Mouse (Mus musculus) forebrain, embryonic 11.5 days (tissue): ENCODE results near the gene Dupd1. TPM values are rescaled to one million over a fixed set of nuclear protein-coding genes. Genes with fewer than 3 reads are reported as not detected.

Source experiments
- ATAC-seq: fragments of 200-750 bp; cut with Nextera tagmentation; replicated peaks from 2 replicates; pipeline ENCODE4 v1.8.0; 2017; ENCODE audit warnings: moderate TSS enrichment; ENCODE audit not compliant: low FRiP score
- DNase-seq: peaks from one replicate; pipeline ENCODE4 v3.0.0-alpha.2; 2017; ENCODE audit warnings: low spot score
- H3K27ac ChIP-seq: fragments of 300-500 bp; sonication (generic); 2 replicates; pipeline ENCODE4 v1.5.1; 2014; ENCODE audit warnings: low read depth, low read length
- H3K27me3 ChIP-seq: fragments of 300-500 bp; sonication (generic); 2 replicates; pipeline ENCODE4 v1.6.1; 2014; ENCODE audit warnings: mild to moderate bottlenecking, low read length, mixed read lengths; ENCODE audit not compliant: control insufficient read depth, insufficient read depth
- H3K36me3 ChIP-seq: fragments of 300-500 bp; sonication (generic); 2 replicates; pipeline ENCODE4 v1.6.1; 2014; ENCODE audit warnings: mild to moderate bottlenecking, low read length, moderate library complexity, mixed read lengths; ENCODE audit not compliant: control insufficient read depth, insufficient read depth
- H3K4me1 ChIP-seq: fragments of 300-500 bp; sonication (generic); replicated peaks from 2 replicates; pipeline ENCODE4 v1.6.1; 2014; ENCODE audit warnings: low read length, mixed read lengths; ENCODE audit not compliant: control insufficient read depth, insufficient read depth
- H3K4me2 ChIP-seq: fragments of 300-500 bp; sonication (generic); 2 replicates; pipeline ENCODE4 v1.6.1; 2014; ENCODE audit warnings: low read depth, mild to moderate bottlenecking, low read length, moderate library complexity, mixed read lengths; ENCODE audit not compliant: severe bottlenecking
- H3K4me3 ChIP-seq: fragments of 300-500 bp; sonication (generic); 2 replicates; pipeline ENCODE4 v1.5.1; 2014; ENCODE audit warnings: low read depth, low read length
- H3K9ac ChIP-seq: fragments of 300-500 bp; sonication (generic); 2 replicates; pipeline ENCODE4 v1.6.1; 2014; ENCODE audit warnings: low read length
- H3K9me3 ChIP-seq: fragments of 300-500 bp; sonication (generic); 2 replicates; pipeline ENCODE4 v1.6.1; 2016; ENCODE audit warnings: low read length, mixed read lengths; ENCODE audit not compliant: control insufficient read depth
- WGBS: fragments of 180-500 bp; shearing (Covaris S2); extraction: QIAGEN DNeasy Blood & Tissue Kit; methylation state at CpG from one replicate; pipeline ENCODE4 v1.1.7; 2014; 5-methylcytosine and 5-hydroxymethylcytosine counted together
- polyA plus RNA-seq: library from polyadenylated mRNA; unstranded; fragments of >200 nt; fragmentation: Nextera tagmentation; extraction: Ambion mirVana; gene quantifications from 2 replicates; pipeline ENCODE4 v1.2.1, GENCODE M21; 2014

The Dupd1 gene
- polyA plus RNA-seq, 1 experiment from 2014 or later = not detected

DNA sequence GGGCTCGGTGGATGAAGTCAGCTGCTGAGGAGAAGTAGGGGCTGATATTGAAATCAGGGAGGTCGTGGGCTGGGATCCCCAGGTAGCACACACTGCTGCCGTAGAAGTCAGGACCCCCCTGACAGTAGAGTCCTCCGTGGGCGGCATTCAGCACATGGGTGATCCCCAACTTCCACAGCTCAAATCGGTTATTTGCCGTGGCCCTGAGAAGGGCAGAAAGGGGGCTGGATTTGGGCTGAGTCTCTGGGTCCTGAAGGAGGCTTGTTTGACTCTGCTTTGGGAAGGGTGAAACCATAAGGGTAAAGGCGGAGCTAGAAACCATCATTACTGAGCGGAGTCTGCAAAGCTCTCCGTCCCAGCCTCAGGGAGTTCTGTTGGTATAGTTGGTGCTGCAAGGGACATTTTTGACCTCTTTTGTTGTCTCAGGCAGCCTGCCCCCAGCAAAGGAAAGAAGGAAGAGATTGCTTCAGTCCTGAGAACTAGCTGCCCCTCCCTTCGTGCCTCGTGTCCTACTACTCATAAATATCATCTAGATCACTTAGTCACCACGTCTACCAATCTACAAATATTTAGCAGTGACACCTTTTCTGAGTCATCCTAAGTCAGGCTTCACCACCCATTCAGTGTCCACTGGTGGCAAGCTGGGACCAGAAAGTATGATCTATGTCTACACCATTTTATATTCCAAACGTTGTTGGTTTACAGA is 33.2 kb upstream of the Dupd1 start:
- Histone ChIP-seq H3K9ac (no peak overlapping the region), H3K4me3 (no peak overlapping the region), H3K36me3 (no peaks in the 10 kb centered on the region), H3K4me1 (no peaks in the 10 kb centered on the region), H3K27me3 (no peaks in the 10 kb centered on the region), H3K4me2 (no peak overlapping the region), H3K27ac (no peak overlapping the region), H3K9me3 (no peaks in the 10 kb centered on the region)
- ATAC-seq (no peak), DNase-seq (no peak)
- WGBS = 76% methylated on average over 14 of the region's 14 CpGs

DNA sequence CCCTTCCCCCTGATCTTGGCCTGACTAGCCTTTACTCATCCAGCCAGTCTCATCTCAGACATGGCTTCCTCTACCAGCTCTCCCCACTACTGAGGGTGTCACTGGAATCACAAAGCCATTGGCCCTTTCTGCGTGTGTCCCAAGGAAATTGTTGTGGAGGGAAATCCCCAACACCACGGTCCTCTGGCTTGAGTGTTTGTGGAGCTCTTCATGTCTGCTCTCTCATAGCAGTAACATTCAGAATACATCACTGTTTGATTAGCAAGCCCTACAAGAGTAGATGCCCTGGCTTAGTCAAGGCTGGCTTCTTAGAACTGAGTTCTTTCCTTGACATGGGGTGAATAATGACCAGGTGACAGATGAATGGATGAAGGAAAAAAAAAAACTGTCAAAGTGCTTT is 32.5 kb upstream of the Dupd1 start:
- ATAC-seq = no peak
- no peak for DNase-seq
- Histone ChIP-seq H3K9me3 (no peaks in the 10 kb centered on the region), H3K9ac (no peak overlapping the region), H3K4me3 (no peak overlapping the region), H3K27ac (no peak overlapping the region), H3K4me1 (no peaks in the 10 kb centered on the region), H3K4me2 (no peak overlapping the region), H3K27me3 (no peaks in the 10 kb centered on the region), H3K36me3 (no peaks in the 10 kb centered on the region)
- 84% methylated on average over 2 of the region's 2 CpGs for WGBS

DNA sequence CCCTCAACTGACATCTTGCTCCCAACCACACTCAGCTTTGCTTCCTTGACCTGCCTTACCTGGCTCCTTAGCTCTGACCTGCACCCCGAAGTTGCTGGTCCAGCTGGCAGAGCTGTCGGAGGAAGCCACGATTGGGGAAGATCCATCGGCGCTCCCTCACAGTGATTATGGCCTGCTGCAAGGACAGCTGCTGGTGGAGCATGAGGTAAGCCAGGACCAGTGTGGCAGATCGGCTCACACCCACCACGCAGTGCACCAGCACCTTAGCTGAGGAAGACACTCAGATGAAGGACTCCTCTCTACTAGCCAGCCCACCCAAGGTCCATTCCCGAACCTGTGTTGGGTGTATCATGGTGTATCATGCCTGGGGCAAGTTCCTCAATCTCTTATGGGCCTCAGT is 31.9 kb upstream of the Dupd1 start:
- Histone ChIP-seq H3K9ac (no peak overlapping the region), H3K36me3 (no peaks in the 10 kb centered on the region), H3K4me2 (no peak overlapping the region), H3K4me1 (no peaks in the 10 kb centered on the region), H3K27me3 (no peaks in the 10 kb centered on the region), H3K4me3 (no peak overlapping the region), H3K27ac (no peak overlapping the region), H3K9me3 (no peaks in the 10 kb centered on the region)
- no peak for ATAC-seq
- DNase-seq = no peak
- 91% methylated on average over 8 of the region's 8 CpGs for WGBS

DNA sequence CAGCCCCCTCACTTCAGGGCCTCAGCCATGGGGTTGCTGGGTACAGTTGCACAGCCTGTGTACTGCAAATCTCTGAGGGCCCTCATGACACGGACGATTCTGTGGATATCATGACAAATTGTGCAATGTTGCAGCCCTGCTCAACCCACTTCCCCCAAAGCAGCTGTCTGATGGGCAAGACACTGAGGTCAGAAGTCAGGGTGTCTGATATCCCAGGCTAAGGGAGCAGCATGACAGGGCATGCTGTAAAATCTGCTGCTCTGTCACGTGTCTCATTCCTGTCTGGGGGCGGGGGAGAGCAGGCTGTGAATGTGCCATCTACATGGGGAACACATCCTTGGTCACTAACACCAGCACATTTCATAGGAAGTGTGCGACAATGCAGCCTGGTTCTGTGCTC is 30.8 kb upstream of the Dupd1 start:
- no peaks in the 10 kb centered on the region for H3K9me3 ChIP-seq
- no peak overlapping the region for H3K4me2 ChIP-seq
- DNase-seq = no peak
- H3K27ac ChIP-seq = no peak overlapping the region
- no peaks in the 10 kb centered on the region for H3K4me1 ChIP-seq
- H3K36me3 ChIP-seq = no peaks in the 10 kb centered on the region
- WGBS = 86% methylated on average over 5 of the region's 5 CpGs
- ATAC-seq = no peak
- no peak overlapping the region for H3K9ac ChIP-seq
- no peak overlapping the region for H3K4me3 ChIP-seq
- H3K27me3 ChIP-seq = no peaks in the 10 kb centered on the region

DNA sequence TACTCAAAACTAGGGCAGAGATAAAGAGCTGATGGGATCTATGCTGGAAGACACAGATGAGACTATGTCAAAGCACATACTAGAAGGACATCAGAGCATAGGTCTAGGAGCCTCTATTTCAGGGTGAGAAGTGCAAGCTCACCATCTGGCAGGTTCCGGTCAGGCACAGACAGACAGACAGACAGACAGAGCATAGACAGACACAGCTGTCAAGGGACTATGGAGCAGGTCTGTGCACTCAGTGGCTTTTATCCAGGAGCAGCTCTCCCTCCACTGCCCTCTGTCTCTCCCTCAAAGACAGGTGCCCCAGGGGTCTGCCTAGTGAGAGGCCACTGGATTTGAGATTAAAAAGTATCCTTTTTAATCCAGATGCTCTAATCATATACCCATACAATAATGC is 29.8 kb upstream of the Dupd1 start:
- DNase-seq (no peak), ATAC-seq (no peak)
- Histone ChIP-seq H3K9ac (no peak overlapping the region), H3K4me2 (no peak overlapping the region), H3K4me3 (no peak overlapping the region), H3K27ac (no peak overlapping the region), H3K9me3 (no peaks in the 10 kb centered on the region), H3K36me3 (no peaks in the 10 kb centered on the region), H3K4me1 (no peaks in the 10 kb centered on the region), H3K27me3 (no peaks in the 10 kb centered on the region)
- WGBS = 93% methylated on average over 1 of the region's 1 CpGs

DNA sequence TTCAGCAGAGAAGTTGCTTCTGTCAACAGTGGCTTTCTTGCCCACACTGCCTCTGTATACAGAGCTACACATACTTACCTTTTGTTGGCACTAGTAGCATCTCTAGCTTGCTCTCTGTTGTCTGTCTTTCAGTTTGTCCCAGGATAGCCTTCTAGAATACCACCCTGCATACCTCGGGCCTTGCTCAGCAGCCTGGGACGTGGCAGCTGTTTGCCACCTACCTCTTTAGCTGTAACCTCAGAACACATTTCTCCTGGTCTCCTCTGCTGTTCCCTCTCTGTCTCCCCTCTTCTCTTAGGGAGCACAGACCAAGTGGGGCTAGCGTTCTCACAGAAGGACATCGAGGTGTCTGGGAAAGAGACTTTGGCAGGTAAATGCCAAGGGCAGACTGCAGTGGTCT is 28.1 kb upstream of the Dupd1 start:
- H3K36me3 ChIP-seq = no peaks in the 10 kb centered on the region
- no peaks in the 10 kb centered on the region for H3K27me3 ChIP-seq
- no peak overlapping the region for H3K9ac ChIP-seq
- H3K4me3 ChIP-seq = no peak overlapping the region
- no peak overlapping the region for H3K27ac ChIP-seq
- H3K9me3 ChIP-seq = no peaks in the 10 kb centered on the region
- H3K4me1 ChIP-seq = no peaks in the 10 kb centered on the region
- ATAC-seq (no peak), DNase-seq (no peak)
- WGBS = 93% methylated on average over 4 of the region's 4 CpGs
- H3K4me2 ChIP-seq = no peak overlapping the region

DNA sequence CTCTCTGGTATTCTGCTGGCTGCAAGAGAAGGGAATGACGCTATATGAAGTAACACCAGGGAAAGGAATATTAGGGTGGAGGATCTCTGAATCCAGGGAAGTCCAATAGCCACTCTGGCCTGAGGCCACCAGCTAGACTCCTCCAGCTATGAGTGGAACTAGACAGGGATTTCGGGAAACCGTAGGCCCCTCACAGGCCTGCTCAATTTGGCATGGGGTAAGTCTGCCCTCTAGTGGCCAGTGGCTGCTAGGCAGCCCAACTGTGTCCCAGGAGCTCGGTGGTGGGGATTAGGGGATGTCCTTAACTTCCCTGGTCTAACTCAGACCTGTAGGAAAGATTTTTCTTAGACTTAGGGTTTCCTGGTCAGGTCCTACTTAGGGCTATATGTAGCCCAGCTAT is 27.4 kb upstream of the Dupd1 start:
- DNase-seq = peak; percentile 92
- Histone ChIP-seq H3K9me3 (no peaks in the 10 kb centered on the region), H3K9ac (no peak overlapping the region), H3K27me3 (no peaks in the 10 kb centered on the region), H3K4me2 (no peak overlapping the region), H3K36me3 (no peaks in the 10 kb centered on the region), H3K27ac (no peak overlapping the region), H3K4me1 (no peaks in the 10 kb centered on the region), H3K4me3 (no peak overlapping the region)
- ATAC-seq = peak; percentile 80
- 13% methylated on average over 4 of the region's 4 CpGs for WGBS

DNA sequence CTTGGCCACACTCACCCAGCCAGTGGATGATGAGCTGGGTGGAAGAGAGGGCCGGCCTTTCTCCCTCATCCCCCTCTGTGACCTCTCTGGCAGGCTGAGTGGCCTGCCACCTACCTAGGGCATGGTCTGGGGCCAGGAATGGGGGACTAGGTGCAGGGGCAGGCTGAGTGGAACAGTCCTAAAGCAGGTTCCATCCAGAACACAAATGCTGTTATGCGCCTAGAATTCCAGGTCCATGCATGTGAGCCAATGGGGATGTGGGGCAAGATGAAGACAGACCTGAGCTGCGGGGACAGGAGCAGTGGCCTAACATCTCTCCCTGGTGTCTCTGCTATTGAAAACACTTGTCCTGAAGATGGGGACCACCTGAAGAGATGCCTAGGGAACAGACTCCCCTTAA is 26.9 kb upstream of the Dupd1 start:
- no peak overlapping the region for H3K9ac ChIP-seq
- H3K4me3 ChIP-seq = no peak overlapping the region
- no peaks in the 10 kb centered on the region for H3K36me3 ChIP-seq
- ATAC-seq = no peak
- no peak overlapping the region for H3K27ac ChIP-seq
- no peaks in the 10 kb centered on the region for H3K9me3 ChIP-seq
- no peaks in the 10 kb centered on the region for H3K27me3 ChIP-seq
- DNase-seq = no peak
- no peak overlapping the region for H3K4me2 ChIP-seq
- 93% methylated on average over 3 of the region's 3 CpGs for WGBS
- H3K4me1 ChIP-seq = no peaks in the 10 kb centered on the region

DNA sequence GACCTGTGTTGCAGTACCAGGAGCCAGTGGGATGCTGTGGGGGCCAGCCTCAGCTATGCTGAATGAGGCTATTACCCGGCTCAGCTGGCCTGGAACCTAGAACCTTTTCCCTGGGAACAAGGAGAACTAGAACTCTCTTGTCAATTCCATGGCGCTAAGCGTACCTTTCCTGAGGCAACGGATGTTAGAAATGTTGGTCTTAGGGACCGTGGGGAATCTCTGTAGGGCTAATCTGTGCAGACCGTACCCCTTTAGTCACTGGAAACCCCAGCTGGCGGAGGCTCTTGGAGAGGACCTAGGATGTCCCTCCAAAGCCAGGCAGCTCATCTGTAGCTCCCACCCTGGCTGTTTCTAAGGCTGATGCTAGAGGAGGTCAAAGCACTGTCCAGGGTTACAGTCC is 26.0 kb upstream of the Dupd1 start:
- peak; percentile 36 for DNase-seq
- Histone ChIP-seq H3K4me1 (no peaks in the 10 kb centered on the region), H3K4me3 (no peak overlapping the region), H3K9ac (no peak overlapping the region), H3K27ac (no peak overlapping the region), H3K36me3 (no peaks in the 10 kb centered on the region), H3K9me3 (no peaks in the 10 kb centered on the region), H3K4me2 (no peak overlapping the region), H3K27me3 (no peaks in the 10 kb centered on the region)
- WGBS = 92% methylated on average over 7 of the region's 7 CpGs
- no peak for ATAC-seq
